Mouse (Mus musculus) CH12.LX (cell line): ENCODE measurements around the gene Dgkg. TPM values are rescaled to one million over a fixed set of nuclear protein-coding genes. Genes with fewer than 3 reads are reported as not detected.

ENCODE experiments used
- DNase-seq: peaks from one replicate; pipeline ENCODE4 v3.0.0-alpha.2; 2013; ENCODE audit errors: extremely low read depth
- H3K27ac ChIP-seq: 2 replicates; pipeline ENCODE4 v1.5.1; 2012; ENCODE audit warnings: low read depth, mild to moderate bottlenecking, control low read depth, moderate library complexity; ENCODE audit not compliant: insufficient read depth
- H3K27me3 ChIP-seq: replicated peaks from 2 replicates; pipeline ENCODE3; 2012; ENCODE audit warnings: inconsistent platforms
- H3K36me3 ChIP-seq, 2 experiments: replicated peaks in 1 of 2; 2 replicates each; pipeline versions ENCODE3 to v1.6.1; 2012; ENCODE audit warnings: inconsistent platforms in 1 of 2, low read length in 1 of 2, mild to moderate bottlenecking in 1 of 2, mixed read lengths in 1 of 2, moderate library complexity in 1 of 2; ENCODE audit not compliant: control insufficient read depth in 1 of 2, insufficient read depth in 1 of 2
- H3K4me1 ChIP-seq, 2 experiments: 2 replicates each; pipeline ENCODE4 v1.6.1; 2012; ENCODE audit warnings: inconsistent platforms in 1 of 2, moderate library complexity in 1 of 2; ENCODE audit not compliant: insufficient read depth in 2 of 2, control insufficient read depth in 1 of 2
- H3K4me2 ChIP-seq: 2 replicates; pipeline ENCODE4 v1.6.1; 2012; ENCODE audit warnings: low read depth, mild to moderate bottlenecking, control low read depth; ENCODE audit not compliant: poor library complexity, insufficient read depth, severe bottlenecking
- H3K4me3 ChIP-seq, 3 experiments: fragments of 150-350 bp in 1 of 3; sonication (generic) in 1 of 3; replicated peaks in 1 of 3; 2 replicates each; pipeline versions ENCODE3 to v1.5.1; 2011 to 2012; ENCODE audit warnings: low read depth in 2 of 3, low read length in 2 of 3, mild to moderate bottlenecking in 2 of 3, moderate library complexity in 2 of 3, control low read depth in 1 of 3, improper control_type of control experiment in 1 of 3, inconsistent platforms in 1 of 3, mixed read lengths in 1 of 3; ENCODE audit not compliant: poor library complexity in 1 of 3
- H3K79me2 ChIP-seq: replicated peaks from 2 replicates; pipeline ENCODE4 v1.6.1; 2012; ENCODE audit warnings: mild to moderate bottlenecking, moderate library complexity; ENCODE audit not compliant: control insufficient read depth, poor library complexity, insufficient read depth, severe bottlenecking; ENCODE audit errors: extremely low read depth
- H3K9ac ChIP-seq: 2 replicates; pipeline ENCODE4 v1.6.1; 2012; ENCODE audit warnings: low read depth, mild to moderate bottlenecking, control low read depth, moderate library complexity; ENCODE audit not compliant: insufficient read depth
- H3K9me3 ChIP-seq: replicated peaks from 2 replicates; pipeline ENCODE3; 2012; ENCODE audit warnings: low read length, inconsistent platforms, mixed read lengths
- CHD2 ChIP-seq: IDR thresholded peaks from 2 replicates; pipeline ENCODE4 v1.6.1; 2011; ENCODE audit warnings: low read length, improper control_type of control experiment
- ELF1 ChIP-seq: IDR thresholded peaks from 2 replicates; pipeline ENCODE4 v1.6.1; 2014; ENCODE audit warnings: low read depth, mild to moderate bottlenecking, inconsistent platforms, low read length, improper control_type of control experiment
- MAX ChIP-seq: IDR thresholded peaks from 2 replicates; pipeline ENCODE4 v1.6.1; 2011; ENCODE audit warnings: low read length, improper control_type of control experiment
- MAZ ChIP-seq: IDR thresholded peaks from 2 replicates; pipeline ENCODE4 v1.6.1; 2012; ENCODE audit warnings: low read depth, mild to moderate bottlenecking, inconsistent platforms, low read length, improper control_type of control experiment, moderate library complexity
- MEF2A ChIP-seq: IDR thresholded peaks from 2 replicates; pipeline ENCODE4 v1.6.1; 2014; ENCODE audit warnings: low read depth, mild to moderate bottlenecking, inconsistent platforms, low read length, improper control_type of control experiment, borderline replicate concordance
- MXI1 ChIP-seq: IDR thresholded peaks from 2 replicates; pipeline ENCODE4 v1.6.1; 2011; ENCODE audit warnings: mild to moderate bottlenecking, low read depth, low read length, improper control_type of control experiment
- MYC ChIP-seq: IDR thresholded peaks from 2 replicates; pipeline ENCODE4 v1.6.1; 2011; ENCODE audit warnings: low read depth, mild to moderate bottlenecking, improper control_type of control experiment, low read length
- POLR2A ChIP-seq: IDR thresholded peaks from 2 replicates; pipeline ENCODE4 v1.6.1; 2011; ENCODE audit warnings: low read depth, mild to moderate bottlenecking, improper control_type of control experiment, low read length
- SIN3A ChIP-seq: IDR thresholded peaks from 2 replicates; pipeline ENCODE4 v1.6.1; 2012; ENCODE audit warnings: low read length, improper control_type of control experiment, inconsistent platforms
- ZC3H11A ChIP-seq: IDR thresholded peaks from 2 replicates; pipeline ENCODE4 v1.6.1; 2012; ENCODE audit warnings: low read depth, mild to moderate bottlenecking, inconsistent platforms, low read length, improper control_type of control experiment
- ZKSCAN1 ChIP-seq: IDR thresholded peaks from 2 replicates; pipeline ENCODE4 v1.6.1; 2012; ENCODE audit warnings: low read depth, inconsistent platforms, low read length, improper control_type of control experiment, borderline replicate concordance
- ZNF384 ChIP-seq: IDR thresholded peaks from 2 replicates; pipeline ENCODE4 v1.6.1; 2012; ENCODE audit warnings: low read depth, low read length, improper control_type of control experiment, inconsistent platforms
- dilution Hi-C: fragments of 300-500 bp; cut with MboI; formaldehyde crosslinking; loops from 2 replicates; pipeline ENCODE4 v1.14.3; 2020; ENCODE audit warnings: low sequenced_read_pairs; ENCODE audit not compliant: extremely low pct_unique_long_range_greater_than_20kb, extremely low pct_ligation_motif_present
- in situ Hi-C: fragments of 300-500 bp; cut with MboI; formaldehyde crosslinking; loops from 3 replicates; pipeline ENCODE4 v1.14.3; 2019; ENCODE audit warnings: low sequenced_read_pairs, low pct_ligation_motif_present, low pct_unique_long_range_greater_than_20kb, mixed read lengths
- polyA plus RNA-seq: library from polyadenylated mRNA; unstranded; fragments of >175 nt; gene quantifications from 2 replicates; pipeline ENCODE4 v1.2.1, GENCODE M21; 2012; ENCODE audit warnings: low read depth; ENCODE audit not compliant: insufficient read length
- total RNA-seq, 2 experiments: library from RNA; depleted of rRNA; stranded (reverse); fragments of 300-350 nt in 1 of 2; fragments of >200 nt in 1 of 2; gene quantifications; 2 replicates each; pipeline ENCODE4 v1.2.3; 2012 to 2014

Gene Dgkg
- total and polyA plus RNA-seq, 3 experiments, result 2.0 to 9.2 (median 3.0) TPM

DNA sequence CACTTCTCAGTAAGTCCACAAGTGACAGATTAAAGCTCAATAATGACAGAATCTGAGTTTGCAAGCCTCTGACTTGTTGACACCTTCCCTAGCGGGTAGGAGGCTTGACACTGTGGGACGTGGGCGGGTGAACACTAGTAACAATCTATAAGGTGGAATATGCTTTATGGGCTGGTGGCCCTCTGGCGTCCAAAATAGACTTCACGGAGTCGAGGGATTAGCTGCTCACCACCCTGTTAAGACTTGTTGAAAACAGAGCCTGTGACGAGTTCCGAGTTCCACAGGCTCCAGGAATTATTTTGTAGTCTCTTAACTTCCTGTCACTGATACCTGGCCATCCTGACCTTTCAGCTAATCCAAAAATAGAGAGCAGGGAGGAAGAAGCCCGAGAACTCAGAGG, 104.7 kb downstream of the Dgkg start:
- Histone ChIP-seq H3K4me2 (no peak overlapping the region), H3K79me2 (no peaks in the 10 kb centered on the region), H3K9ac (no peak overlapping the region), H3K36me3 (peaks cover 10 to 18% of the 10 kb centered on the region in 2 experiments), H3K27me3 (no peaks in the 10 kb centered on the region), H3K4me1 (peaks cover 5 to 17% of the 10 kb centered on the region in 2 experiments), H3K4me3 (no peak overlapping the region), H3K27ac (no peak overlapping the region), H3K9me3 (no peaks in the 10 kb centered on the region)
- dilution Hi-C loops (no loop called here), in situ Hi-C loops (no loop called here)
- no peak for DNase-seq
- no peak for TF ChIP-seq CHD2
- no peak; the same call in 1 of the 2 replicates for TF ChIP-seq POLR2A
- no peak for TF ChIP-seq MEF2A
- no peak for TF ChIP-seq MXI1
- no peak for TF ChIP-seq MAX
- no peak for TF ChIP-seq MAZ

DNA sequence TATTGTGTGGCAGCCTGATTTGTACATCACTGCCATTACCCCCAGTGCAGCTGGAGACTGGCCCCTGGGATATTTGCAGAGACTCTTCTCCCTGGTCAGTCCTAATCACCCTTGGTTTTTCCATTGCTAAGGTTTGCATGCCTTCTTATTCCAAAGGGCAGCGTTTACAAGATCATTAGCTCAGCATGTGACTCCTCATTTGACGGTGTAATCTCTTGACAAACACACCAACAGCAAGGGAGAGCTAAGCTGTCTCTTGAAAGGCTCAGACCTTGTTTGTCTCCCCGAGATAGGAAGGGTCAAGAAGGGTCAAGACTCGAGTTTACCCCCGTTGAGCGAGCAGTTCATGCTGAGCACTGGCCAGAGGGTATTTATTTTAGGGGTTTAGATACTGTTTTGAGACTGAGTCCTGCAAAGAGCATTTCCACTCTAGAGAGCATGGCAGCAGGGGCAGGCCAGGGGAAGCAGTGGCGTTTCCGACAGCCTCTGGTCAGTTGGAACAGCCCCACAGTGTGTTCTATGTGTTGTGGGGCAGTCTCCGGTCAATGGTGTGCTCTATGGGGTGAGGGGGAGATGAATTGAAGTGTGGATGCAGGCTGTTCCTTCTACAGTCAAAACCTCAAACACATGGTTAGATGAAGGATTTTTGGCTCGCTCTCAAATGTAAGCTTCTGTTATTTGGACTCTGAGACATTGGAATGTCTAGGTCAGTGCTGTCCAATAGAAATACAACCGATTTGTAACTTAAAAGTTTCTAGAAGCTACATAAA, 105.6 kb downstream of the Dgkg start:
- H3K9me3 ChIP-seq, result no peaks in the 10 kb centered on the region
- no peak overlapping the region for H3K27ac ChIP-seq
- H3K4me1 ChIP-seq, result peaks cover 5 to 26% of the 10 kb centered on the region in 2 experiments
- H3K36me3 ChIP-seq, result peaks cover 9 to 18% of the 10 kb centered on the region in 2 experiments
- in situ Hi-C loops (no loop called here), dilution Hi-C loops (no loop called here)
- no peak for DNase-seq
- H3K4me2 ChIP-seq, result no peak overlapping the region
- no peaks in the 10 kb centered on the region for H3K27me3 ChIP-seq
- no peak overlapping the region for H3K9ac ChIP-seq
- no peak overlapping the region for H3K4me3 ChIP-seq
- TF ChIP-seq ZNF384 (no peak), SIN3A (no peak), ZKSCAN1 (no peak), POLR2A (0 out of 2 replicates have a peak, but pooled peaks have one; percentile 1), ELF1 (no peak), ZC3H11A (no peak), MAX (no peak)
- H3K79me2 ChIP-seq, result no peaks in the 10 kb centered on the region

DNA sequence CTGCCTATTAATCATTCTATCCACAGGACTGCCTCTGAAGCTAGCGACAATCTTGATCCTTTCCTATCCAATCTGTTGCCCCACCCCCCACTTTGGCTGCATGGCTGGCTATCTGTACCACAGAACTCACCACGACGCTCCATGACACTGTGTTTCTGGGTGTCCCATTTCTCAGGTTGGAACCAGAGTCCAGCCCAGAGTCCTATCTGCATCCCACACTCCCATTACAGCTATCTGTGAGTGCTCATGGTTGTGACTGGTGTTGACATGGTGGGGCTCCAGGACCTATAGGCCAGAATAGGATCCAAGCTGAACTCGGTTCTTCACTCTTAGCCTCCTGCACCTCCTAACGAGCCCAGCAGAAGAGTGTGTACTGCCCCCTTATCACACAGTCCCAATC, 107.7 kb downstream of the Dgkg start:
- Histone ChIP-seq H3K79me2 (no peaks in the 10 kb centered on the region), H3K4me3 (peak overlapping the region in 2 of 3 experiments; percentile 55 to 69), H3K27ac (no peak overlapping the region), H3K9me3 (no peaks in the 10 kb centered on the region), H3K4me1 (peaks cover 15 to 47% of the 10 kb centered on the region in 2 experiments), H3K4me2 (peak overlapping the region; percentile 66; the same call in 1 of the 2 replicates), H3K9ac (no peak overlapping the region), H3K36me3 (peaks cover 0 to 8% of the 10 kb centered on the region in 2 experiments), H3K27me3 (no peaks in the 10 kb centered on the region)
- in situ Hi-C loops, result no loop called here
- dilution Hi-C loops, result no loop called here
- no peak for DNase-seq
- TF ChIP-seq MAX, result no peak
- TF ChIP-seq CHD2, result peak; percentile 71
- TF ChIP-seq MYC, result 0 out of 2 replicates have a peak, but pooled peaks have one; percentile 14
